Mouse (Mus musculus) kidney, embryonic 15.5 days (tissue): ENCODE measurements around the gene Gsk3b. TPM values are rescaled to one million over a fixed set of nuclear protein-coding genes. Genes with fewer than 3 reads are reported as not detected.

ENCODE experiments used
- ATAC-seq: fragments of 200-750 bp; cut with Nextera tagmentation; replicated peaks from 2 replicates; pipeline ENCODE4 v1.8.0; 2017; ENCODE audit warnings: moderate TSS enrichment; ENCODE audit not compliant: low FRiP score
- H3K27ac ChIP-seq: fragments of 300-500 bp; sonication (generic); 2 replicates; pipeline ENCODE4 v1.5.1; 2015; ENCODE audit warnings: mild to moderate bottlenecking, inconsistent platforms
- H3K27me3 ChIP-seq: fragments of 300-500 bp; sonication (generic); 2 replicates; pipeline ENCODE4 v1.6.1; 2015; ENCODE audit warnings: inconsistent platforms
- H3K36me3 ChIP-seq: fragments of 300-500 bp; sonication (generic); 2 replicates; pipeline ENCODE4 v1.6.1; 2015; ENCODE audit warnings: inconsistent platforms
- H3K4me1 ChIP-seq: fragments of 300-500 bp; sonication (generic); 2 replicates; pipeline ENCODE4 v1.6.1; 2015; ENCODE audit warnings: inconsistent platforms
- H3K4me2 ChIP-seq: fragments of 300-500 bp; sonication (generic); 2 replicates; pipeline ENCODE4 v1.6.1; 2015; ENCODE audit warnings: moderate library complexity, mild to moderate bottlenecking, inconsistent platforms
- H3K4me3 ChIP-seq: fragments of 300-500 bp; sonication (generic); replicated peaks from 2 replicates; pipeline ENCODE4 v1.5.1; 2015; ENCODE audit warnings: mild to moderate bottlenecking, inconsistent platforms
- H3K9ac ChIP-seq: fragments of 300-500 bp; sonication (generic); 2 replicates; pipeline ENCODE4 v1.6.1; 2015; ENCODE audit warnings: mild to moderate bottlenecking, inconsistent platforms
- H3K9me3 ChIP-seq: fragments of 300-500 bp; sonication (generic); replicated peaks from 2 replicates; pipeline ENCODE4 v1.6.1; 2016; ENCODE audit warnings: inconsistent platforms
- WGBS: fragments of 180-500 bp; shearing (Covaris S2); methylation state at CpG from one replicate; pipeline ENCODE4 v1.1.7; 2015; ENCODE audit warnings: mixed read lengths; 5-methylcytosine and 5-hydroxymethylcytosine counted together
- polyA plus RNA-seq: library from polyadenylated mRNA; unstranded; fragments of >200 nt; fragmentation: Nextera tagmentation; extraction: Ambion mirVana; gene quantifications from 2 replicates; pipeline ENCODE4 v1.2.1, GENCODE M21; 2015

Gsk3b gene
- polyA plus RNA-seq, 1 experiment from 2014 or later = 58.4 TPM

- Histone ChIP-seq H3K36me3 (no peaks in the 10 kb centered on the region), H3K27me3 (no peaks in the 10 kb centered on the region), H3K27ac (no peak overlapping the region), H3K4me2 (no peak overlapping the region), H3K4me3 (no peak overlapping the region), H3K4me1 (no peaks in the 10 kb centered on the region), H3K9me3 (no peaks in the 10 kb centered on the region), H3K9ac (no peak overlapping the region)
- ATAC-seq = no peak
- 74% methylated on average over 4 of the region's 4 CpGs for WGBS
Measured at GRCm38 (mm10) chr16:38255107-38255506, 166.3 kb downstream of the Gsk3b start.

GRCm38 (mm10) chr16:38255927-38256326, 167.1 kb downstream of the Gsk3b start:
- H3K4me1 ChIP-seq = no peaks in the 10 kb centered on the region
- no peak overlapping the region for H3K9ac ChIP-seq
- no peaks in the 10 kb centered on the region for H3K27me3 ChIP-seq
- no peak overlapping the region for H3K27ac ChIP-seq
- no peak overlapping the region for H3K4me2 ChIP-seq
- no peak for ATAC-seq
- no peaks in the 10 kb centered on the region for H3K36me3 ChIP-seq
- H3K4me3 ChIP-seq = no peak overlapping the region
- H3K9me3 ChIP-seq = no peaks in the 10 kb centered on the region
- WGBS = 90% methylated on average over 9 of the region's 9 CpGs

GRCm38 (mm10) chr16:38271601-38272000, 182.8 kb downstream of the Gsk3b start:
- Histone ChIP-seq H3K4me1 (no peaks in the 10 kb centered on the region), H3K9ac (no peak overlapping the region), H3K4me3 (no peak overlapping the region), H3K4me2 (no peak overlapping the region), H3K36me3 (no peaks in the 10 kb centered on the region), H3K9me3 (no peaks in the 10 kb centered on the region), H3K27me3 (no peaks in the 10 kb centered on the region), H3K27ac (no peak overlapping the region)
- ATAC-seq = no peak
- 30% methylated on average over 3 of the region's 3 CpGs for WGBS

- Histone ChIP-seq H3K4me1 (no peaks in the 10 kb centered on the region), H3K27ac (no peak overlapping the region), H3K9me3 (no peaks in the 10 kb centered on the region), H3K4me3 (no peak overlapping the region), H3K36me3 (no peaks in the 10 kb centered on the region), H3K27me3 (no peaks in the 10 kb centered on the region), H3K9ac (no peak overlapping the region), H3K4me2 (no peak overlapping the region)
- no peak for ATAC-seq
- 82% methylated on average over 5 of the region's 5 CpGs for WGBS
Measured at GRCm38 (mm10) chr16:38272483-38272882, 183.7 kb downstream of the Gsk3b start.

- 68% methylated on average over 2 of the region's 2 CpGs for WGBS
- H3K36me3 ChIP-seq = no peaks in the 10 kb centered on the region
- no peaks in the 10 kb centered on the region for H3K9me3 ChIP-seq
- H3K9ac ChIP-seq = no peak overlapping the region
- H3K4me2 ChIP-seq = no peak overlapping the region
- no peak overlapping the region for H3K27ac ChIP-seq
- no peak overlapping the region for H3K4me3 ChIP-seq
- no peak for ATAC-seq
- no peaks in the 10 kb centered on the region for H3K4me1 ChIP-seq
- H3K27me3 ChIP-seq = no peaks in the 10 kb centered on the region
Measured at GRCm38 (mm10) chr16:38274737-38275136, 185.9 kb downstream of the Gsk3b start.

GRCm38 (mm10) chr16:38279794-38280193, 191.0 kb downstream of the Gsk3b start:
- Histone ChIP-seq H3K4me1 (peaks cover 6% of the 10 kb centered on the region; the same call in 1 of the 2 replicates), H3K27ac (no peak overlapping the region), H3K36me3 (no peaks in the 10 kb centered on the region), H3K9ac (no peak overlapping the region), H3K9me3 (no peaks in the 10 kb centered on the region), H3K4me2 (no peak overlapping the region), H3K4me3 (no peak overlapping the region), H3K27me3 (no peaks in the 10 kb centered on the region)
- WGBS = 88% methylated on average over 5 of the region's 5 CpGs
- no peak for ATAC-seq

- H3K4me1 ChIP-seq = peaks cover 6% of the 10 kb centered on the region; the same call in 1 of the 2 replicates
- H3K9me3 ChIP-seq = no peaks in the 10 kb centered on the region
- no peak overlapping the region for H3K27ac ChIP-seq
- no peaks in the 10 kb centered on the region for H3K27me3 ChIP-seq
- 76% methylated on average over 7 of the region's 7 CpGs for WGBS
- no peak overlapping the region for H3K4me3 ChIP-seq
- ATAC-seq = no peak
- H3K36me3 ChIP-seq = no peaks in the 10 kb centered on the region
- no peak overlapping the region for H3K9ac ChIP-seq
- H3K4me2 ChIP-seq = no peak overlapping the region
Measured at GRCm38 (mm10) chr16:38280951-38281350, 192.2 kb downstream of the Gsk3b start.

- Histone ChIP-seq H3K27ac (no peak overlapping the region), H3K9me3 (no peaks in the 10 kb centered on the region), H3K4me2 (no peak overlapping the region), H3K36me3 (no peaks in the 10 kb centered on the region), H3K4me3 (no peak overlapping the region), H3K27me3 (no peaks in the 10 kb centered on the region), H3K4me1 (peaks cover 6% of the 10 kb centered on the region; the same call in 1 of the 2 replicates), H3K9ac (no peak overlapping the region)
- WGBS = 75% methylated on average over 7 of the region's 7 CpGs
- no peak for ATAC-seq
Measured at GRCm38 (mm10) chr16:38282559-38283160, 193.9 kb downstream of the Gsk3b start.

- H3K9ac ChIP-seq = no peak overlapping the region
- H3K27me3 ChIP-seq = no peaks in the 10 kb centered on the region
- peak; percentile 49; the same call in 1 of the 2 replicates for ATAC-seq
- no peak overlapping the region for H3K4me2 ChIP-seq
- H3K36me3 ChIP-seq = no peaks in the 10 kb centered on the region
- H3K4me1 ChIP-seq = peaks cover 9% of the 10 kb centered on the region; the same call in 1 of the 2 replicates
- 20% methylated on average over 3 of the region's 3 CpGs for WGBS
- no peak overlapping the region for H3K4me3 ChIP-seq
- no peaks in the 10 kb centered on the region for H3K9me3 ChIP-seq
- H3K27ac ChIP-seq = no peak overlapping the region
Measured at GRCm38 (mm10) chr16:38283300-38283699, 194.5 kb downstream of the Gsk3b start.

- Histone ChIP-seq H3K9me3 (no peaks in the 10 kb centered on the region), H3K27me3 (no peaks in the 10 kb centered on the region), H3K9ac (no peak overlapping the region), H3K27ac (no peak overlapping the region), H3K4me3 (no peak overlapping the region), H3K4me1 (peaks cover 19% of the 10 kb centered on the region), H3K36me3 (no peaks in the 10 kb centered on the region), H3K4me2 (no peak overlapping the region)
- no peak for ATAC-seq
- WGBS = 73% methylated on average over 7 of the region's 7 CpGs
Measured at GRCm38 (mm10) chr16:38285801-38286200, 197.0 kb downstream of the Gsk3b start.

GRCm38 (mm10) chr16:38286541-38286940, 197.7 kb downstream of the Gsk3b start:
- Histone ChIP-seq H3K4me1 (peaks cover 19% of the 10 kb centered on the region), H3K4me3 (no peak overlapping the region), H3K36me3 (no peaks in the 10 kb centered on the region), H3K9ac (no peak overlapping the region), H3K4me2 (no peak overlapping the region), H3K9me3 (no peaks in the 10 kb centered on the region), H3K27ac (no peak overlapping the region), H3K27me3 (no peaks in the 10 kb centered on the region)
- WGBS = 65% methylated on average over 4 of the region's 4 CpGs
- no peak for ATAC-seq

GRCm38 (mm10) chr16:38287357-38287756, 198.6 kb downstream of the Gsk3b start:
- Histone ChIP-seq H3K27me3 (no peaks in the 10 kb centered on the region), H3K4me2 (no peak overlapping the region), H3K9ac (no peak overlapping the region), H3K36me3 (no peaks in the 10 kb centered on the region), H3K4me3 (no peak overlapping the region), H3K9me3 (no peaks in the 10 kb centered on the region), H3K27ac (no peak overlapping the region), H3K4me1 (peaks cover 19% of the 10 kb centered on the region)
- 81% methylated on average over 6 of the region's 6 CpGs for WGBS
- ATAC-seq = no peak

GRCm38 (mm10) chr16:38287762-38288161, 199.0 kb downstream of the Gsk3b start:
- no peak for ATAC-seq

More at GRCm38 (mm10) chr16:38287762-38288161, 199.0 kb downstream of the Gsk3b start:
- no peak overlapping the region for H3K9ac ChIP-seq
- no peak overlapping the region for H3K27ac ChIP-seq
- H3K4me3 ChIP-seq = no peak overlapping the region
- no peaks in the 10 kb centered on the region for H3K27me3 ChIP-seq
- H3K9me3 ChIP-seq = no peaks in the 10 kb centered on the region
- peaks cover 19% of the 10 kb centered on the region for H3K4me1 ChIP-seq
- 90% methylated on average over 3 of the region's 3 CpGs for WGBS
- H3K4me2 ChIP-seq = no peak overlapping the region
- no peaks in the 10 kb centered on the region for H3K36me3 ChIP-seq
